Mouse (Mus musculus): ENCODE measurements around the gene Abcb11.

DNA sequence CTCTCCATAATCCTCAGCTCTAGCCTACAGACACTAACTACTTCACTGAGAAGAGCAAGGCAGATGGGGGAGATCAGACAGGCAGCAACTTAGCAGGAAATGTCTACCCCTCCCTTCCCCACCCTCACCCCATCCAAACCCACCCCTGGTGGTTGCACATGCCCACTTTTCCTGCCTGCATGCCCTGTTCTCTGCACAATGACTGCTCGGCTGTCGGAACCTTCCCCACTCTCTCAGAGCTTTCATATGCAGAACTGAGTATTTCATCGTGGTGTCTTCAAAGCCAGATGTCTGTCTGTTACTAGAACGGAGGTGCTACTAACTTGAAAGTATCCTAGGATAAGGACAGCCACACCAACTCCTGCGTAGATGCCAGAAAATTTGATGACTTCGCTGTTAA lies 34.3 kb downstream of the Abcb11 start:
- no peak for TF ChIP-seq MAX (IDR thresholded peaks at IDR 0.05; ENCODE audit: low read depth)
- TF ChIP-seq POLR2A (IDR thresholded peaks at IDR 0.05; ENCODE audit: insufficient read length, low read depth), result no peak
- no peak for TF ChIP-seq TCF3 (IDR thresholded peaks at IDR 0.05; ENCODE audit: insufficient read length, low read depth)
- no peak for TF ChIP-seq USF1 (IDR thresholded peaks at IDR 0.05; ENCODE audit: low read depth)
- no peak for TF ChIP-seq CEBPB (IDR thresholded peaks at IDR 0.05; ENCODE audit: insufficient read depth, poor library complexity, severe bottlenecking)
- TF ChIP-seq MYOG (IDR thresholded peaks at IDR 0.05; ENCODE audit: control insufficient read depth in 1 of 3, insufficient read depth in 1 of 3, insufficient read length in 2 of 3, low read depth in 2 of 3), result no peak
- no peak for TF ChIP-seq REST (IDR thresholded peaks at IDR 0.05; ENCODE audit: insufficient read depth, insufficient read length)
- no peak for TF ChIP-seq SRF (IDR thresholded peaks at IDR 0.05; ENCODE audit: control insufficient read depth, insufficient read length, low read depth)
